ENCODE assay signal across 9 mouse cellular contexts in the genomic region with DNA sequence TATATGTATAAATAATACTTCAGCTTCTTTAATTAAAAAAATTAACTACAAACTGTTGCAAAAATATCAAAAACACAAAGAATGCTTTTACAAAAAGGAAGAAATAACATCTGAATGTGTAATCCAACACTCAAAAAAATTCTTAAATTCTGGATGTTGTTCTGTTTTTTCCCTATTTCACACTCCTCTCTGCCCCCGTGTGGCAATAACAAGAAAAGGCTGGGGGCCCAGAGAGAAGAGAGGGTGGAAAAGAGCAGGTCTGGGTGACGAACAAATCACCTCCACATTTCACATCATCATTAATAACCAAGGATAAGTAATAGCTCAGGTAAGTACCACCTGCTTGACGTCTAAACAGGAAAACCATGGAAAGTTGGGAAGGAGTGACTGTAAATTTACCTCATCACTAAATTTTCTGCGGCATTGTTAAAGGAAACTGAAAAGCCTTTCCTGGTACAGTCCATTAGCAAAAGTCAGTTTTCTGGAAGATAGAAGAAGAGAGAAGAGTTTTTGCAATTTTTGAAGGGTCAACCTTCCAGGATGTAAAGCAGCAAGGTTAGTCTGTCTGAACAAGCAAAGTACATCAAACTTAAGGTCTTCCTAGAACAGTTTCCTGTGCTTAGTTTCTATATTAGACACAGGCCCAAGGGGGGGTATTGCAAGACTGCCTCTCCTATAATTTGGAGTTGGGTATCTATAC. TPM values are rescaled to one million over a fixed set of nuclear protein-coding genes. Genes with fewer than 3 reads are reported as not detected.
DNase-seq lines count a peak whose midpoint lies in the region; ATAC-seq and TF ChIP-seq lines count a peak whose summit lies in the region.
"Had no signal": no experiment of that assay in that cellular context is flagged by ENCODE, and none has a peak within 500 bp of the region (broad histone marks: within the 10 kb centered on the region; RNA-seq: fewer than 3 reads in every experiment).

No protein-coding gene starts in this region.

- peak; percentile 51 for ATAC-seq in megakaryocyte, adult 5-6 weeks (ENCODE audit: poor library complexity, severe bottlenecking)
- ATAC-seq in erythroid progenitor cell, adult 5-6 weeks (replicated peaks; ENCODE audit: low FRiP score, poor library complexity, severe bottlenecking): no peak

- TF ChIP-seq CTCF in gastrocnemius, adult 2 months (IDR thresholded peaks at IDR 0.05): peak; percentile 53

- no peak overlapping the region for H3K27ac ChIP-seq in gastrocnemius, adult 2 months

- DNase-seq in gastrocnemius, adult 2 months: no peak
- DNase-seq in gastrocnemius, postnatal 4 days (ENCODE audit: low spot score in 2 of 2): no peak
- DNase-seq in ovary, postnatal 14 days (ENCODE audit: low spot score): peak; percentile 21
- no peak for DNase-seq in ovary, postnatal 10 days (ENCODE audit: low spot score)
- peak; percentile 36 for DNase-seq in c-Kit-positive CD71-negative TER-119-negative erythroid progenitor cells, embryonic 14.5 days (ENCODE audit: low read depth)
- DNase-seq in right cerebral cortex, adult 2 months (ENCODE audit: low spot score in 2 of 2): no peak

- intact Hi-C loops in gastrocnemius, adult 2 months (cut with DNase I): no loop called here

- no peak overlapping the region for H3K4me3 ChIP-seq in gastrocnemius, adult 2 months

RNA-seq across cellular contexts. Expression of gene Emc7, which starts 5.0 kb away (rescaled TPM):
- total RNA-seq in gastrocnemius, adult 2 months (2021): 10 to 100 TPM; 12.6 to 15.3 TPM
- total RNA-seq in gastrocnemius, postnatal 4 days (2021): 10 to 100 TPM; 15.1 to 16.7 TPM
- 15.5 and 15.8 TPM in 2 replicates for total RNA-seq in megakaryocyte, adult 5-6 weeks (2015)
- 10.4 and 11.7 TPM in 2 replicates for total RNA-seq in megakaryocyte, adult 5-6 weeks (2017)
- total RNA-seq in erythroid progenitor cell, adult 5-6 weeks (2015; ENCODE audit: low replicate concordance): 5.0 and 5.8 TPM in 2 replicates
- 7.2 and 7.3 TPM in 2 replicates for total RNA-seq in erythroid progenitor cell, adult 5-6 weeks (2017; ENCODE audit: low replicate concordance)

RNA-seq across cellular contexts. Expression of gene Chrm5, which starts 30.8 kb away (rescaled TPM):
- total RNA-seq in gastrocnemius, adult 2 months (2021): under 1 TPM in 1 of 2 experiments, not detected in 1; 0.20 TPM
- total RNA-seq in gastrocnemius, postnatal 4 days (2021): not detected
- not detected in 2 replicates for total RNA-seq in megakaryocyte, adult 5-6 weeks (2015)
- not detected in 2 replicates for total RNA-seq in megakaryocyte, adult 5-6 weeks (2017)
- not detected in 2 replicates for total RNA-seq in erythroid progenitor cell, adult 5-6 weeks (2015; ENCODE audit: low replicate concordance)
- not detected in 2 replicates for total RNA-seq in erythroid progenitor cell, adult 5-6 weeks (2017; ENCODE audit: low replicate concordance)
- total RNA-seq: adrenal gland, adult 18-20 months had no signal

RNA-seq across cellular contexts. Expression of gene Aven, which starts 43.0 kb away (rescaled TPM):
- 10 to 100 TPM; 15.0 to 16.1 TPM for total RNA-seq in gastrocnemius, adult 2 months (2021)
- total RNA-seq in gastrocnemius, postnatal 4 days (2021): 10 to 100 TPM; 13.7 to 14.4 TPM
- total RNA-seq in megakaryocyte, adult 5-6 weeks (2015): 5.2 and 8.6 TPM in 2 replicates
- 11.4 and 18.4 TPM in 2 replicates for total RNA-seq in megakaryocyte, adult 5-6 weeks (2017)
- 1.4 TPM in 1 of 2 replicates, not detected in the other for total RNA-seq in erythroid progenitor cell, adult 5-6 weeks (2015; ENCODE audit: low replicate concordance)
- total RNA-seq in erythroid progenitor cell, adult 5-6 weeks (2017; ENCODE audit: low replicate concordance): 2.3 and 5.1 TPM in 2 replicates

Comparison
In these comparisons a context has a peak if more than half of its experiments do, and no peak if none do; other contexts are left out.
1. DNase-seq: peak in ovary, postnatal 14 days (single experiment) and c-Kit-positive CD71-negative TER-119-negative erythroid progenitor cells, embryonic 14.5 days (single experiment); none in gastrocnemius, adult 2 months (single experiment), gastrocnemius, postnatal 4 days (0 of 2), ovary, postnatal 10 days (single experiment) and right cerebral cortex, adult 2 months (0 of 2).